Mouse (Mus musculus) E14TG2a.4 (cell line): ENCODE data around the gene Themis2.

Experiments used
- H3K27me3 ChIP-seq: 2 replicates; pipeline ENCODE4 v1.6.1; 2014; ENCODE audit warnings: low read length, control low read depth; ENCODE audit not compliant: insufficient read depth
- H3K36me3 ChIP-seq: 2 replicates; pipeline ENCODE4 v1.6.1; 2014; ENCODE audit warnings: low read length, control low read depth; ENCODE audit not compliant: insufficient read depth
- H3K4me1 ChIP-seq: replicated peaks from 2 replicates; pipeline ENCODE4 v1.6.1; 2014; ENCODE audit warnings: low read depth, low read length, control low read depth
- H3K4me3 ChIP-seq: replicated peaks from 2 replicates; pipeline ENCODE4 v1.5.1; 2014; ENCODE audit warnings: mild to moderate bottlenecking, low read length
- H3K9me3 ChIP-seq: 2 replicates; pipeline ENCODE4 v1.6.1; 2014; ENCODE audit warnings: low read length, control low read depth
- CTCF ChIP-seq: conservative IDR thresholded peaks from 2 replicates; pipeline ENCODE4 v1.5.1; 2014; ENCODE audit warnings: low read length
- NANOG ChIP-seq: IDR thresholded peaks from 2 replicates; pipeline ENCODE4 v1.6.1; 2014; ENCODE audit warnings: borderline replicate concordance, low read length, mixed read lengths
- POU5F1 ChIP-seq: IDR thresholded peaks from 2 replicates; pipeline ENCODE4 v1.6.1; 2014; ENCODE audit warnings: low read length, borderline replicate concordance

Themis2 gene

DNA sequence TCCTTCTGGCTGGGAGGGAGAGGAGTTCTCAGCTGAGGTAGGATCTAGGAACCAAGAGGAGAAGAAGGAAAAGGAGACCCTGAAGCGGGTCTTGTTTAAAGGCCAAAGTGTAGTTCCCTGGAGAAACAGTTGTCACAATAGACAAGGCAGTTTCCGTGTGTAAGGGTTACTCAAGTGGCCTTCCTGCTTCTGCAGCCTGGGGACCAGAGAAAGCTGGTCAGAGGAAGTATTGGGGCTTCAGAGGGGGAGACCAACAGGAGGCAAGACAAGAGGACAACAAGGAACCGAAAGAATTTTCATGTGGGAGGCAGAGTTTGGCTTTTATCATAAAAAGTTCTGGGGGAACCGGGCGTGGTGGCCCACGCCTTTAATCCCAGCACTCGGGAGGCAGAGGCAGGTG, 20.2 kb upstream of the Themis2 start:
- TF ChIP-seq POU5F1 (no peak), NANOG (no peak), CTCF (no peak)
- H3K4me1 ChIP-seq: peaks cover 10% of the 10 kb centered on the region; the same call in 1 of the 2 replicates
- H3K27me3 ChIP-seq: no peaks in the 10 kb centered on the region
- no peaks in the 10 kb centered on the region for H3K36me3 ChIP-seq
- H3K9me3 ChIP-seq: no peaks in the 10 kb centered on the region
- H3K4me3 ChIP-seq: no peak overlapping the region

- Histone ChIP-seq H3K4me3 (no peak overlapping the region), H3K9me3 (no peaks in the 10 kb centered on the region), H3K4me1 (peaks cover 18% of the 10 kb centered on the region), H3K27me3 (no peaks in the 10 kb centered on the region), H3K36me3 (no peaks in the 10 kb centered on the region)
- no peak for TF ChIP-seq NANOG
- no peak for TF ChIP-seq CTCF
- no peak for TF ChIP-seq POU5F1
These were observed 13.4 kb upstream of the Themis2 start for GRCm38 (mm10) chr4:132809621-132810020.

DNA sequence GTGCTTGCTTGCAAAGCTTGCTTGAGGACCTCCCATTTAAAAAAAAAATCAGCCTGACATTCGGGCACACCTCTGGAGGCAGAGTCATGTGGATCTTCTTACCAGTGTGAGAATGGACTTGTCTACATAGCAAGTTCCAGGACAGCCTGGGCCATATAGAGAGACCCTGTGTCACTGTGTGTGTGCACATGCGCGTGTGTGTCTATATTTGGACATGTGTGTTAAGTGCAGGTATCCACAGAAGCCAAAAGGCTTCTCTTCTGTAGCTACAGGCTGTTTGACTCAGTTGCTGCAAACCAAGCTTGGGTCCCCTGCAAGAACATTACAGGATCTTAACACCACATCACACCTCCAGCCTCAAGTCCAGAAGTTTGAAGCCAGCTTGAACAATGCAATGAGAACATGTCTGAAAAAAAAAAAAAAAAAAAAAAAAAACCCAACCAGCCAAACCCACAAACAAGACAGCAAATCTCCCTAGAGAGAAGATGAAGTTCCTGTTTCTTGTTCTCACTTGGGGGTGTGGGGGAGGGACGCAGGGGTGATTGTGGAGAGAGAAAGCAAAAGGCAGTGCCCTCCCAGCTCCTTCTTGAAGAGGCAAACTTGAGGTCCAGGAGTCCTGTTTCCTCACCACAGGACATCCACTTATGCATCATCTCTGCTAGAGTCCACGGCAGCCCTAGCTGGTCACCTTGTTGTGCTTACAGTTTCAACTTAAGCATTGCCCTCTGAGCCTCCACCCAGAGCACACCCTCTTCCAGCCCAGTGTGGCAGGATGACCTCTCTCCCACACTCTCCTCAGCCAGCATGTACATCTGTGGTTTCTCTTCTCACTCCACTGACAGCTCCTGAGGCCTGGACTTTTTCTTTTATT, 11.8 kb upstream of the Themis2 start:
- H3K27me3 ChIP-seq: no peaks in the 10 kb centered on the region
- TF ChIP-seq CTCF (no peak), NANOG (no peak), POU5F1 (no peak)
- no peaks in the 10 kb centered on the region for H3K36me3 ChIP-seq
- H3K4me1 ChIP-seq: peaks cover 22% of the 10 kb centered on the region
- H3K9me3 ChIP-seq: no peaks in the 10 kb centered on the region
- H3K4me3 ChIP-seq: no peak overlapping the region

- Histone ChIP-seq H3K27me3 (no peaks in the 10 kb centered on the region), H3K4me3 (no peak overlapping the region), H3K9me3 (no peaks in the 10 kb centered on the region), H3K36me3 (no peaks in the 10 kb centered on the region), H3K4me1 (peaks cover 35% of the 10 kb centered on the region)
- TF ChIP-seq POU5F1: no peak
- no peak for TF ChIP-seq NANOG
- TF ChIP-seq CTCF: no peak
These were observed 10.5 kb upstream of the Themis2 start for GRCm38 (mm10) chr4:132806620-132807191.

- TF ChIP-seq NANOG (no peak), POU5F1 (no peak), CTCF (no peak)
- Histone ChIP-seq H3K9me3 (no peaks in the 10 kb centered on the region), H3K4me1 (peaks cover 42% of the 10 kb centered on the region)
These were observed 9.5 kb upstream of the Themis2 start for GRCm38 (mm10) chr4:132805599-132806197.

DNA sequence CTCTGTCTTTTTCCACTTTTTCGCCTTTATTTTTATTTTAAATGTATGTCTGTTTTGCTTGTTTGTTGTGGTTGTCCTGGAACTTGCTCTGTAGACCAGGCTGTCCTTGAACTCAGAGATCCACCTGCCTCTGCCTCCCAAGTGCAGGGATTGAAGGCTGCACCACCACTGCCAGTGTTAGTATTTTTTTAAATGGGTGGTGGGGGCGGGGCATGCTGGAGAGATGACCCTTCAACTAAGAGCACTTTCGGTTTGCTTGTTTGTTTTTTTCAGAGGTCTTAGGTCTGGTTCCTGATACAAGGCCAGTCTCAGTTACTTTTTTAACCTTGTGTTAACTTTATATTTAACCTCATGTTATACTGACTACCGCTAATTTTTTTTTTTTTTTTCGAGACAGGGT, 9.0 kb upstream of the Themis2 start:
- H3K36me3 ChIP-seq: no peaks in the 10 kb centered on the region
- H3K9me3 ChIP-seq: no peaks in the 10 kb centered on the region
- TF ChIP-seq CTCF (no peak), NANOG (no peak), POU5F1 (no peak)
- no peaks in the 10 kb centered on the region for H3K27me3 ChIP-seq
- H3K4me1 ChIP-seq: peaks cover 48% of the 10 kb centered on the region
- no peak overlapping the region for H3K4me3 ChIP-seq

More at GRCm38 (mm10) chr4:132805599-132806197, 9.5 kb upstream of the Themis2 start:
- Histone ChIP-seq H3K27me3 (no peaks in the 10 kb centered on the region), H3K4me3 (no peak overlapping the region), H3K36me3 (no peaks in the 10 kb centered on the region)

DNA sequence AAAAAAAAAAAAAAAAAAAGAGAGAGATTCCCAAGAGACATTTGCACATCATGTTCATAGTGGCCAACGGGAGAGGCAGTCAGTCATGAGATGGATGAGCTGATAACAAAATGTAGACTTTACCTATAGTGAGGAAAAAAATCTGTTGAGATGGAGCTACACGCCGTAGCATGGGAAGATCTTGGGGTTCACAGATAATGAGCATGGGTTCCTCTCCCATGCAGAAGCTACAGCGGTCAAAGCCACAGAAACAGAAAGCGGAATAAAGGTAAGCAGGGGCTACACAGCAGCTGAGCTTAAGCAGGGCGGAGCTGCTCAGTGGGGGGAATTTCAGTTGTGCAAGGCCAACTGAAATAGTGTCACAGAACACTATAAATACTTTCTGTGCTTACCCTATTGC, 8.1 kb upstream of the Themis2 start:
- Histone ChIP-seq H3K4me1 (peaks cover 49% of the 10 kb centered on the region), H3K36me3 (no peaks in the 10 kb centered on the region), H3K27me3 (no peaks in the 10 kb centered on the region), H3K9me3 (no peaks in the 10 kb centered on the region), H3K4me3 (no peak overlapping the region)
- TF ChIP-seq NANOG (no peak), CTCF (no peak), POU5F1 (no peak)

- TF ChIP-seq POU5F1: no peak
- TF ChIP-seq CTCF: no peak
- no peak for TF ChIP-seq NANOG
- no peaks in the 10 kb centered on the region for H3K36me3 ChIP-seq
- no peaks in the 10 kb centered on the region for H3K27me3 ChIP-seq
- no peaks in the 10 kb centered on the region for H3K9me3 ChIP-seq
- H3K4me1 ChIP-seq: peaks cover 49% of the 10 kb centered on the region
- H3K4me3 ChIP-seq: no peak overlapping the region
These were observed 7.7 kb upstream of the Themis2 start for GRCm38 (mm10) chr4:132803876-132804275.
